Mouse (Mus musculus) embryonic facial prominence, embryonic 14.5 days (tissue): ENCODE measurements at regions not wholly inside any gene's neighbourhood (a gene's known extent, or its start where the extent isn't known, plus 50 kb on each side); places are given as distances from the start of the nearest gene placed in this dataset.

Experiments used
- ATAC-seq: fragments of 200-750 bp; cut with Nextera tagmentation; 2 replicates; pipeline ENCODE4 v1.8.0; 2017; ENCODE audit warnings: low read depth, moderate number of reproducible peaks, moderate TSS enrichment
- DNase-seq: peaks from one replicate; pipeline ENCODE4 v3.0.0-alpha.2; 2015; ENCODE audit warnings: low spot score
- H3K27ac ChIP-seq: fragments of 300-500 bp; sonication (generic); replicated peaks from 2 replicates; pipeline ENCODE4 v1.5.1; 2014; ENCODE audit warnings: low read depth, mild to moderate bottlenecking, low read length, moderate library complexity
- H3K27me3 ChIP-seq: fragments of 300-500 bp; sonication (generic); replicated peaks from 2 replicates; pipeline ENCODE4 v1.6.1; 2014; ENCODE audit warnings: low read length; ENCODE audit not compliant: control insufficient read depth, insufficient read depth
- H3K36me3 ChIP-seq: fragments of 300-500 bp; sonication (generic); 2 replicates; pipeline ENCODE4 v1.6.1; 2014; ENCODE audit warnings: low read length, mixed read lengths; ENCODE audit not compliant: control insufficient read depth, insufficient read depth
- H3K4me1 ChIP-seq: fragments of 300-500 bp; sonication (generic); 2 replicates; pipeline ENCODE4 v1.6.1; 2014; ENCODE audit warnings: antibody characterized with exemption, low read length; ENCODE audit not compliant: control insufficient read depth, insufficient read depth
- H3K4me2 ChIP-seq: fragments of 300-500 bp; sonication (generic); 2 replicates; pipeline ENCODE4 v1.6.1; 2014; ENCODE audit warnings: low read depth, mild to moderate bottlenecking, low read length, moderate library complexity, mixed read lengths
- H3K4me3 ChIP-seq: fragments of 300-500 bp; sonication (generic); 2 replicates; pipeline ENCODE4 v1.5.1; 2014; ENCODE audit warnings: low read depth, mild to moderate bottlenecking, low read length
- H3K9ac ChIP-seq: fragments of 300-500 bp; sonication (generic); 2 replicates; pipeline ENCODE4 v1.6.1; 2014; ENCODE audit warnings: low read depth, mild to moderate bottlenecking, low read length, moderate library complexity, mixed read lengths
- H3K9me3 ChIP-seq: fragments of 300-500 bp; sonication (generic); 2 replicates; pipeline ENCODE4 v1.6.1; 2016; ENCODE audit warnings: low read length; ENCODE audit not compliant: control insufficient read depth
- WGBS: fragments of 180-500 bp; shearing (Covaris S2); extraction: QIAGEN DNeasy Blood & Tissue Kit; methylation state at CpG from one replicate; pipeline ENCODE4 v1.1.7; 2014; 5-methylcytosine and 5-hydroxymethylcytosine counted together

- Histone ChIP-seq H3K4me1 (peaks cover 9% of the 10 kb centered on the region), H3K27me3 (no peaks in the 10 kb centered on the region), H3K4me3 (no peak overlapping the region), H3K4me2 (no peak overlapping the region), H3K27ac (no peak overlapping the region), H3K9me3 (peaks cover 9% of the 10 kb centered on the region; the same call in 1 of the 2 replicates), H3K9ac (no peak overlapping the region), H3K36me3 (no peaks in the 10 kb centered on the region)
- DNase-seq (no peak), ATAC-seq (no peak)
- 80% methylated on average over 4 of the region's 4 CpGs for WGBS
These were observed 161.0 kb downstream of the Tomm20 start for GRCm38 (mm10) chr8:126784604-126785003.

DNA sequence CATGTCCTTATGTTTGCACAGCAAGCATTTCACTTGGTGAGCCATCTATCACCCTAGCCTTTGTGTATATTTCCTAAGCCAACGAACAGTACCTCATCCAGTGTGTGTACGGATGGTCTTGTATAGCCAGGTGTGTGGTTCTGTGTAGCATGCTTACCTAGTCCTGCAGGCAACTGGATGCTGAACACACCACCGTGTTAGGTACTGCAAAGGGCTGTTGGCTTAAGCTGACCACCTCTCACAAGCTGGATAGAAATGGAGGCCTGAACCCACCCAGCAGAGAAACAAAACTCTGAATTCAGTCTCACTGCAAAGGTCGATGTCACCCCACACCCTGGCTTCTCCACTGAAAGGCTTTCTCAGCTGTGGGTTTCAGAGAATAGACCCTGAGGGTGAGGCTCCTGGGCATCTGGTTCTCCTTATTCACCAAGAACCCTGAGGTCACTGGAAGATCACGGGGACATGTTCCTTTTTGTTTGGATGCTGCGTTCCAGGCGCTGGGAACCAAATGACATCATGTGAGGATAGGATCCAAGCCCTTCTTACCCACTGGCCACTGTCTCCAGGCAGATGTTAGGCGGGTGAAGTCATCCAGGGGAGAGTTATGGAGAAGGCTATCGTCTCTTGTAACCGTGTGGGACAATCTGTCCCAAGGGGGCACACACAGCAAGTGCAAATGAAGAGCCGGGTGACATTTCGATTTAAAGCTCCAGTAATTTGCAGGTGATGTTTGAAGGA lies 161.8 kb downstream of the Tomm20 start:
- no peaks in the 10 kb centered on the region for H3K36me3 ChIP-seq
- peaks cover 4% of the 10 kb centered on the region for H3K4me1 ChIP-seq
- H3K9me3 ChIP-seq, result peaks cover 9% of the 10 kb centered on the region; the same call in 1 of the 2 replicates
- no peak overlapping the region for H3K9ac ChIP-seq
- 71% methylated on average over 12 of the region's 12 CpGs for WGBS
- ATAC-seq (no peak), DNase-seq (no peak)
- H3K27ac ChIP-seq, result no peak overlapping the region
- H3K27me3 ChIP-seq, result no peaks in the 10 kb centered on the region
- no peak overlapping the region for H3K4me2 ChIP-seq
- no peak overlapping the region for H3K4me3 ChIP-seq

- Histone ChIP-seq H3K27ac (no peak overlapping the region), H3K9ac (no peak overlapping the region), H3K27me3 (no peaks in the 10 kb centered on the region), H3K4me2 (no peak overlapping the region), H3K4me3 (no peak overlapping the region), H3K36me3 (no peaks in the 10 kb centered on the region), H3K4me1 (no peaks in the 10 kb centered on the region), H3K9me3 (no peaks in the 10 kb centered on the region)
- WGBS, result 84% methylated on average over 7 of the region's 7 CpGs
- no peak for DNase-seq
- no peak for ATAC-seq
These were observed 167.0 kb downstream of the Tomm20 start for GRCm38 (mm10) chr8:126778673-126779072.

GRCm38 (mm10) chr8:126778131-126778530 lies 167.5 kb downstream of the Tomm20 start:
- Histone ChIP-seq H3K4me1 (no peaks in the 10 kb centered on the region), H3K27me3 (no peaks in the 10 kb centered on the region), H3K4me3 (no peak overlapping the region), H3K9ac (no peak overlapping the region), H3K36me3 (no peaks in the 10 kb centered on the region), H3K4me2 (no peak overlapping the region), H3K27ac (no peak overlapping the region), H3K9me3 (no peaks in the 10 kb centered on the region)
- DNase-seq (no peak), ATAC-seq (no peak)
- WGBS, result 87% methylated on average over 7 of the region's 7 CpGs

GRCm38 (mm10) chr8:126776605-126777469 lies 168.8 kb downstream of the Tomm20 start:
- H3K9ac ChIP-seq, result no peak overlapping the region
- no peaks in the 10 kb centered on the region for H3K36me3 ChIP-seq
- H3K4me2 ChIP-seq, result no peak overlapping the region
- no peaks in the 10 kb centered on the region for H3K27me3 ChIP-seq
- H3K27ac ChIP-seq, result no peak overlapping the region
- H3K4me1 ChIP-seq, result no peaks in the 10 kb centered on the region
- H3K4me3 ChIP-seq, result no peak overlapping the region
- DNase-seq (no peak), ATAC-seq (no peak)
- 79% methylated on average over 11 of the region's 11 CpGs for WGBS
- H3K9me3 ChIP-seq, result no peaks in the 10 kb centered on the region

DNA sequence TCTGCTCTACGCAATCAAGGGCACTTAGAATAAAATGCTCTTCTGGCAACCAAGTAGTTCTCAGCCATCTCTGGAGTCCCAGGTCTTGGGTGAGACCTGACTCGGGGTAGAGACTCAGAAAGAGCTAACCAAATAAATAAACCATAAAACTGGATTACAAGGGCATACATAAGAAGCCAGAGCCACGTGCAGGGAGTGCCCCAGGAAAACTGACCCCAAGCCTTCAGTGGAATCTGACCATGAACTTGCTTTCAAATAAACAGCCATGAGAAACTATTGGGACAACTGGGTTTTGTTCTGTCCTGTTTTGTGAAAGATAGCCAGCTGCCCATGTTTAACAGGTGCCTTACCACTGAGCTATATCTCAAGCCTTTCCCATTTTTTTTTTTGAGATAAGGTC lies 170.3 kb downstream of the Tomm20 start:
- Histone ChIP-seq H3K4me3 (no peak overlapping the region), H3K4me1 (no peaks in the 10 kb centered on the region), H3K36me3 (no peaks in the 10 kb centered on the region), H3K9ac (no peak overlapping the region), H3K27me3 (no peaks in the 10 kb centered on the region), H3K4me2 (no peak overlapping the region), H3K9me3 (no peaks in the 10 kb centered on the region), H3K27ac (no peak overlapping the region)
- 69% methylated on average over 3 of the region's 3 CpGs for WGBS
- no peak for ATAC-seq
- no peak for DNase-seq

- Histone ChIP-seq H3K4me1 (no peaks in the 10 kb centered on the region), H3K4me3 (no peak overlapping the region), H3K27me3 (no peaks in the 10 kb centered on the region), H3K9ac (no peak overlapping the region), H3K36me3 (no peaks in the 10 kb centered on the region), H3K9me3 (no peaks in the 10 kb centered on the region), H3K4me2 (no peak overlapping the region), H3K27ac (no peak overlapping the region)
- 72% methylated on average over 7 of the region's 7 CpGs for WGBS
- no peak for DNase-seq
- no peak for ATAC-seq
These were observed 170.8 kb downstream of the Tomm20 start for GRCm38 (mm10) chr8:126774816-126775215.

- ATAC-seq, result no peak
- 86% methylated on average over 11 of the region's 11 CpGs for WGBS
These were observed 172.9 kb downstream of the Tomm20 start for GRCm38 (mm10) chr8:126772748-126773147.

More at GRCm38 (mm10) chr8:126772748-126773147, 172.9 kb downstream of the Tomm20 start:
- no peaks in the 10 kb centered on the region for H3K27me3 ChIP-seq
- DNase-seq, result no peak
- H3K4me2 ChIP-seq, result no peak overlapping the region
- no peak overlapping the region for H3K9ac ChIP-seq
- no peaks in the 10 kb centered on the region for H3K4me1 ChIP-seq
- H3K4me3 ChIP-seq, result no peak overlapping the region
- no peak overlapping the region for H3K27ac ChIP-seq
- H3K9me3 ChIP-seq, result no peaks in the 10 kb centered on the region
- no peaks in the 10 kb centered on the region for H3K36me3 ChIP-seq
